Mouse (Mus musculus) heart, adult 11 months (tissue): ENCODE results near the gene Strip2.

Experiments used
- DNase-seq: peaks from one replicate; pipeline ENCODE4 v3.0.0; 2022

The Strip2 gene

GRCm38 (mm10) chr6:29930665-29931064 is 13.9 kb downstream of the Strip2 start:
- DNase-seq = no peak

- peak; percentile 61 for DNase-seq
These were observed 14.4 kb downstream of the Strip2 start for GRCm38 (mm10) chr6:29931181-29931580.

GRCm38 (mm10) chr6:29935741-29936140 is 18.9 kb downstream of the Strip2 start:
- peak; percentile 94 for DNase-seq

- DNase-seq = peak; percentile 71
These were observed 23.6 kb downstream of the Strip2 start for GRCm38 (mm10) chr6:29940428-29940827.

GRCm38 (mm10) chr6:29941036-29941435 is 24.2 kb downstream of the Strip2 start:
- peak; percentile 62 for DNase-seq

GRCm38 (mm10) chr6:29944465-29944864 is 27.7 kb downstream of the Strip2 start:
- DNase-seq = peak; percentile 82

- no peak for DNase-seq
These were observed 29.8 kb downstream of the Strip2 start for GRCm38 (mm10) chr6:29946568-29946967.

GRCm38 (mm10) chr6:29947823-29948222 is 31.0 kb downstream of the Strip2 start:
- peak; percentile 67 for DNase-seq

- peak; percentile 80 for DNase-seq
These were observed 39.9 kb downstream of the Strip2 start for GRCm38 (mm10) chr6:29956749-29957148.

GRCm38 (mm10) chr6:29958669-29959068 is 41.9 kb downstream of the Strip2 start:
- no peak for DNase-seq

- DNase-seq = peak; percentile 42
These were observed 44.3 kb downstream of the Strip2 start for GRCm38 (mm10) chr6:29961081-29961480.

GRCm38 (mm10) chr6:29967917-29968316 is 51.1 kb downstream of the Strip2 start:
- peak; percentile 60 for DNase-seq

- DNase-seq = no peak
These were observed 56.5 kb downstream of the Strip2 start for GRCm38 (mm10) chr6:29973341-29973740.

- peak; percentile 60 for DNase-seq
These were observed 58.0 kb downstream of the Strip2 start for GRCm38 (mm10) chr6:29974836-29975235.

GRCm38 (mm10) chr6:29980461-29980860 is 63.6 kb downstream of the Strip2 start:
- DNase-seq = peak; percentile 45

- DNase-seq = peak; percentile 11
These were observed 65.0 kb downstream of the Strip2 start for GRCm38 (mm10) chr6:29981797-29982196.

GRCm38 (mm10) chr6:29985058-29985498 is 68.3 kb downstream of the Strip2 start:
- DNase-seq = peak; percentile 99

- DNase-seq = no peak
These were observed 68.7 kb downstream of the Strip2 start for GRCm38 (mm10) chr6:29985504-29985903.

- DNase-seq = no peak
These were observed 69.2 kb downstream of the Strip2 start for GRCm38 (mm10) chr6:29985986-29986385.

- DNase-seq = no peak
These were observed 70.4 kb downstream of the Strip2 start for GRCm38 (mm10) chr6:29987246-29987645.

- no peak for DNase-seq
These were observed 81.3 kb downstream of the Strip2 start for GRCm38 (mm10) chr6:29998140-29998539.

GRCm38 (mm10) chr6:29998771-29999170 is 82.0 kb downstream of the Strip2 start:
- no peak for DNase-seq

GRCm38 (mm10) chr6:30002628-30003027 is 85.8 kb downstream of the Strip2 start:
- DNase-seq = no peak

- DNase-seq = no peak
These were observed 89.0 kb downstream of the Strip2 start for GRCm38 (mm10) chr6:30005851-30006250.

GRCm38 (mm10) chr6:30009204-30009603 is 92.4 kb downstream of the Strip2 start:
- no peak for DNase-seq
